Mouse (Mus musculus) spleen, adult 2 months (tissue): ENCODE measurements at regions not wholly inside any gene's neighbourhood (a gene's known extent, or its start where the extent isn't known, plus 50 kb on each side); places are given as distances from the start of the nearest gene placed in this dataset.

ENCODE experiments used
- DNase-seq, 2 experiments: peaks; one replicate each; pipeline versions ENCODE4 v3.0.0 to v3.0.0-alpha.2; 2012 to 2021; ENCODE audit warnings: low spot score in 2 of 2, low read depth in 1 of 2
- H3K27ac ChIP-seq: fragments of 200-500 bp; 2 replicates; pipeline ENCODE4 v1.5.1; 2012; ENCODE audit warnings: low read length, inconsistent platforms; ENCODE audit not compliant: insufficient read depth
- H3K27me3 ChIP-seq: fragments of 200-500 bp; 2 replicates; pipeline ENCODE4 v1.6.1; 2012; ENCODE audit warnings: mild to moderate bottlenecking, moderate library complexity, low read length, inconsistent platforms; ENCODE audit not compliant: control insufficient read depth, insufficient read depth
- H3K36me3 ChIP-seq: fragments of 200-500 bp; 2 replicates; pipeline ENCODE4 v1.6.1; 2012; ENCODE audit warnings: mild to moderate bottlenecking, low read length, inconsistent platforms; ENCODE audit not compliant: control insufficient read depth, insufficient read depth
- H3K4me1 ChIP-seq: fragments of 200-500 bp; 2 replicates; pipeline ENCODE4 v1.6.1; 2011; ENCODE audit warnings: inconsistent platforms; ENCODE audit not compliant: control insufficient read depth, insufficient read depth, insufficient read length
- H3K4me3 ChIP-seq: fragments of 200-500 bp; 2 replicates; pipeline ENCODE4 v1.5.1; 2011; ENCODE audit warnings: mild to moderate bottlenecking, inconsistent platforms; ENCODE audit not compliant: insufficient read depth, insufficient read length; ENCODE audit errors: extremely low read depth
- CTCF ChIP-seq: fragments of 200-500 bp; IDR thresholded peaks from 2 replicates; pipeline ENCODE4 v1.5.1; 2011; ENCODE audit warnings: mild to moderate bottlenecking, inconsistent platforms; ENCODE audit not compliant: insufficient read depth, insufficient read length, insufficient replicate concordance; ENCODE audit errors: extremely low read depth
- POLR2A ChIP-seq: fragments of 200-500 bp; IDR thresholded peaks from 2 replicates; pipeline ENCODE4 v1.6.1; 2011; ENCODE audit warnings: low read depth, low read length, inconsistent platforms
- WGBS: fragments of 180-500 bp; shearing (Covaris S2); methylation state at CpG from one replicate; pipeline ENCODE4 v1.1.7; 2018; 5-methylcytosine and 5-hydroxymethylcytosine counted together

GRCm38 (mm10) chr17:47115141-47115540 lies 104.8 kb upstream of the Ubr2 start:
- Histone ChIP-seq H3K36me3 (no peaks in the 10 kb centered on the region), H3K4me3 (no peak overlapping the region), H3K27ac (no peak overlapping the region), H3K27me3 (no peaks in the 10 kb centered on the region), H3K4me1 (no peaks in the 10 kb centered on the region)
- DNase-seq = no peak
- WGBS = 92% methylated on average over 5 of the region's 5 CpGs
- TF ChIP-seq CTCF (no peak), POLR2A (no peak)

GRCm38 (mm10) chr17:47114736-47115135 lies 104.4 kb upstream of the Ubr2 start:
- 85% methylated on average over 7 of the region's 7 CpGs for WGBS
- H3K4me1 ChIP-seq = no peaks in the 10 kb centered on the region
- no peaks in the 10 kb centered on the region for H3K27me3 ChIP-seq
- TF ChIP-seq CTCF = no peak
- TF ChIP-seq POLR2A = no peak
- H3K27ac ChIP-seq = no peak overlapping the region
- no peak overlapping the region for H3K4me3 ChIP-seq
- DNase-seq = no peak
- no peaks in the 10 kb centered on the region for H3K36me3 ChIP-seq

- WGBS = 91% methylated on average over 16 of the region's 16 CpGs
Measured at GRCm38 (mm10) chr17:47112556-47113225, 102.3 kb upstream of the Ubr2 start.

GRCm38 (mm10) chr17:47110836-47111235 lies 100.5 kb upstream of the Ubr2 start:
- H3K27me3 ChIP-seq = no peaks in the 10 kb centered on the region
- H3K27ac ChIP-seq = no peak overlapping the region
- TF ChIP-seq POLR2A (no peak), CTCF (no peak)
- WGBS = 91% methylated on average over 4 of the region's 4 CpGs
- no peak for DNase-seq
- H3K4me3 ChIP-seq = no peak overlapping the region
- H3K36me3 ChIP-seq = no peaks in the 10 kb centered on the region
- H3K4me1 ChIP-seq = no peaks in the 10 kb centered on the region

More at GRCm38 (mm10) chr17:47112556-47113225, 102.3 kb upstream of the Ubr2 start:
- Histone ChIP-seq H3K36me3 (no peaks in the 10 kb centered on the region), H3K4me3 (no peak overlapping the region), H3K4me1 (no peaks in the 10 kb centered on the region), H3K27ac (no peak overlapping the region), H3K27me3 (no peaks in the 10 kb centered on the region)
- no peak for DNase-seq
- TF ChIP-seq POLR2A = no peak
- no peak for TF ChIP-seq CTCF

- TF ChIP-seq CTCF (no peak), POLR2A (no peak)
- no peaks in the 10 kb centered on the region for H3K36me3 ChIP-seq
- DNase-seq = no peak
- 64% methylated on average over 4 of the region's 4 CpGs for WGBS
- no peaks in the 10 kb centered on the region for H3K27me3 ChIP-seq
- no peak overlapping the region for H3K4me3 ChIP-seq
- no peaks in the 10 kb centered on the region for H3K4me1 ChIP-seq
- H3K27ac ChIP-seq = no peak overlapping the region
Measured at GRCm38 (mm10) chr17:47104328-47104727, 94.0 kb upstream of the Ubr2 start.

- Histone ChIP-seq H3K27ac (no peak overlapping the region), H3K4me3 (no peak overlapping the region)
- WGBS = 87% methylated on average over 3 of the region's 3 CpGs
Measured at GRCm38 (mm10) chr17:47095191-47095590, 84.8 kb upstream of the Ubr2 start.

GRCm38 (mm10) chr17:47092076-47092475 lies 81.7 kb upstream of the Ubr2 start:
- 91% methylated on average over 9 of the region's 9 CpGs for WGBS
- H3K36me3 ChIP-seq = no peaks in the 10 kb centered on the region
- no peak overlapping the region for H3K4me3 ChIP-seq
- H3K27me3 ChIP-seq = no peaks in the 10 kb centered on the region
- H3K4me1 ChIP-seq = no peaks in the 10 kb centered on the region
- no peak for TF ChIP-seq CTCF
- TF ChIP-seq POLR2A = no peak
- no peak overlapping the region for H3K27ac ChIP-seq
- no peak for DNase-seq

More at GRCm38 (mm10) chr17:47095191-47095590, 84.8 kb upstream of the Ubr2 start:
- Histone ChIP-seq H3K36me3 (no peaks in the 10 kb centered on the region), H3K4me1 (no peaks in the 10 kb centered on the region), H3K27me3 (no peaks in the 10 kb centered on the region)
- no peak for DNase-seq
- TF ChIP-seq CTCF (no peak), POLR2A (no peak)
